Mouse (Mus musculus): ENCODE results near the gene Gm20388.

The Gm20388 gene

GRCm38 (mm10) chr8:120489142-120489754 lies 578.6 kb downstream of the Gm20388 start:
- DNase-seq (ENCODE audit: low spot score in 2 of 2), result peak; percentile 80 to 92

- no peak for DNase-seq (ENCODE audit: low spot score in 2 of 2)
These were observed 579.2 kb downstream of the Gm20388 start for GRCm38 (mm10) chr8:120489771-120490281.

GRCm38 (mm10) chr8:120490354-120491141 lies 579.9 kb downstream of the Gm20388 start:
- DNase-seq (ENCODE audit: low spot score in 2 of 2), result no peak

GRCm38 (mm10) chr8:120491166-120491793 lies 580.6 kb downstream of the Gm20388 start:
- no peak for DNase-seq (ENCODE audit: low spot score in 2 of 2)

GRCm38 (mm10) chr8:120492193-120492880 lies 581.7 kb downstream of the Gm20388 start:
- no peak for DNase-seq (ENCODE audit: low spot score in 2 of 2)

GRCm38 (mm10) chr8:120492881-120493220 lies 582.2 kb downstream of the Gm20388 start:
- DNase-seq (ENCODE audit: low spot score in 2 of 2), result no peak

GRCm38 (mm10) chr8:120493508-120494464 lies 583.1 kb downstream of the Gm20388 start:
- no peak for DNase-seq (ENCODE audit: low spot score in 2 of 2)

GRCm38 (mm10) chr8:120494903-120495302 lies 584.3 kb downstream of the Gm20388 start:
- DNase-seq (ENCODE audit: low spot score in 2 of 2), result no peak

GRCm38 (mm10) chr8:120495461-120495860 lies 584.8 kb downstream of the Gm20388 start:
- no peak for DNase-seq (ENCODE audit: low spot score in 2 of 2)

GRCm38 (mm10) chr8:120496478-120496877 lies 585.8 kb downstream of the Gm20388 start:
- no peak for DNase-seq (ENCODE audit: low spot score in 2 of 2)

GRCm38 (mm10) chr8:120497503-120497946 lies 586.9 kb downstream of the Gm20388 start:
- DNase-seq (ENCODE audit: low spot score in 2 of 2), result no peak

- DNase-seq (ENCODE audit: low spot score in 2 of 2), result peak; percentile 65 to 77
These were observed 587.7 kb downstream of the Gm20388 start for GRCm38 (mm10) chr8:120498349-120498831.

GRCm38 (mm10) chr8:120498926-120499605 lies 588.4 kb downstream of the Gm20388 start:
- no peak for DNase-seq (ENCODE audit: low spot score in 2 of 2)

- no peak for DNase-seq (ENCODE audit: low spot score in 2 of 2)
These were observed 590.1 kb downstream of the Gm20388 start for GRCm38 (mm10) chr8:120500701-120501261.

- no peak for DNase-seq (ENCODE audit: low spot score in 2 of 2)
These were observed 590.8 kb downstream of the Gm20388 start for GRCm38 (mm10) chr8:120501426-120501825.

GRCm38 (mm10) chr8:120502428-120502827 lies 591.8 kb downstream of the Gm20388 start:
- DNase-seq (ENCODE audit: low spot score in 2 of 2), result no peak

GRCm38 (mm10) chr8:120504251-120505081 lies 593.8 kb downstream of the Gm20388 start:
- DNase-seq (ENCODE audit: low spot score in 2 of 2), result no peak

GRCm38 (mm10) chr8:120505082-120505511 lies 594.5 kb downstream of the Gm20388 start:
- DNase-seq (ENCODE audit: low spot score in 2 of 2), result no peak
